Mouse (Mus musculus) thymus, adult 2 months (tissue): Measurements from ENCODE around the gene Gm37240.

Source experiments
- CTCF ChIP-seq: fragments of 200-500 bp; IDR thresholded peaks from 2 replicates; pipeline ENCODE4 v1.5.1; 2012; ENCODE audit warnings: mild to moderate bottlenecking, control low read depth, low read length, moderate library complexity, borderline replicate concordance; ENCODE audit not compliant: control insufficient read depth, poor library complexity, insufficient read depth; ENCODE audit errors: extremely low read depth
- POLR2A ChIP-seq: fragments of 200-500 bp; IDR thresholded peaks from 2 replicates; pipeline ENCODE4 v1.6.1; 2012; ENCODE audit warnings: mild to moderate bottlenecking, low read length, control low read depth, moderate library complexity; ENCODE audit not compliant: control insufficient read depth, poor library complexity, insufficient read depth; ENCODE audit errors: extremely low read depth

DNA sequence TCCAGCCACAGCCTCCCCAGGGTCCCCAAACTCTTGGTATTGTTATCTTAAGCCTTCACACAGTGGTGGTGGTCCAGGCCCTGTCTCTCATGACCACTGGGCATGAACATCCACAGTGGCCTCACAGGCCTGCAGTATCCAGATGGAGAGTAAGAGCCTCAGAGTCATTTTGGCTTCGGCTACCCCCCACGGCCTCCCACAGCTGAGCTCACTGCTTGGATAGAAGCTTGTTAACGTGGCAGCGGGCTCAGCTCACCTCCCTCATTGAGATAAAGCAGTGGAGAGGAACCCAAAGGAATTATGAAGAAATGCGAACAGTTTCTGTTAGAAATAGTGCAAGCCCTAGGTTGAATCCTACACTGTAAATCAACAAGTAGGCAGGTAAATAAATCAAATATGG is 1439.5 kb downstream of the Gm37240 start:
- TF ChIP-seq CTCF (no peak), POLR2A (no peak)
